Mouse (Mus musculus) midbrain, embryonic 14.5 days (tissue): ENCODE data around the gene Chd4. TPM values are rescaled to one million over a fixed set of nuclear protein-coding genes. Genes with fewer than 3 reads are reported as not detected.

ENCODE experiments used
- ATAC-seq: fragments of 200-750 bp; cut with Nextera tagmentation; 2 replicates; pipeline ENCODE4 v1.8.0; 2017; ENCODE audit warnings: moderate number of reproducible peaks, moderate library complexity; ENCODE audit not compliant: low FRiP score, low TSS enrichment
- DNase-seq: peaks from one replicate; pipeline ENCODE4 v3.0.0-alpha.2; 2015
- H3K27ac ChIP-seq: fragments of 300-500 bp; sonication (generic); replicated peaks from 2 replicates; pipeline ENCODE4 v1.5.1; 2014; ENCODE audit warnings: mild to moderate bottlenecking, low read depth, low read length, moderate library complexity
- H3K27me3 ChIP-seq: fragments of 300-500 bp; sonication (generic); 2 replicates; pipeline ENCODE4 v1.6.1; 2014; ENCODE audit warnings: low read length, control low read depth, mixed read lengths; ENCODE audit not compliant: control insufficient read depth, insufficient read depth
- H3K36me3 ChIP-seq: fragments of 300-500 bp; sonication (generic); 2 replicates; pipeline ENCODE4 v1.6.1; 2014; ENCODE audit warnings: low read length, control low read depth; ENCODE audit not compliant: control insufficient read depth, insufficient read depth
- H3K4me1 ChIP-seq: fragments of 300-500 bp; sonication (generic); 2 replicates; pipeline ENCODE4 v1.6.1; 2014; ENCODE audit warnings: mild to moderate bottlenecking, antibody characterized with exemption, low read length, control low read depth; ENCODE audit not compliant: control insufficient read depth, insufficient read depth
- H3K4me2 ChIP-seq: fragments of 300-500 bp; sonication (generic); 2 replicates; pipeline ENCODE4 v1.6.1; 2014; ENCODE audit warnings: mild to moderate bottlenecking, low read length, moderate library complexity
- H3K4me3 ChIP-seq: fragments of 300-500 bp; sonication (generic); replicated peaks from 2 replicates; pipeline ENCODE4 v1.5.1; 2014; ENCODE audit warnings: low read depth, low read length
- H3K9ac ChIP-seq: fragments of 300-500 bp; sonication (generic); replicated peaks from 2 replicates; pipeline ENCODE4 v1.6.1; 2014; ENCODE audit warnings: mild to moderate bottlenecking, low read length, moderate library complexity
- H3K9me3 ChIP-seq: fragments of 300-500 bp; sonication (generic); 2 replicates; pipeline ENCODE4 v1.6.1; 2016; ENCODE audit warnings: low read length, control low read depth, mixed read lengths; ENCODE audit not compliant: control insufficient read depth
- WGBS: fragments of 180-500 bp; shearing (Covaris S2); extraction: QIAGEN DNeasy Blood & Tissue Kit; methylation state at CpG from one replicate; pipeline ENCODE4 v1.1.7; 2014; 5-methylcytosine and 5-hydroxymethylcytosine counted together
- polyA plus RNA-seq: library from polyadenylated mRNA; unstranded; fragments of >200 nt; fragmentation: Nextera tagmentation; extraction: Ambion mirVana; gene quantifications from 2 replicates; pipeline ENCODE4 v1.2.1, GENCODE M21; 2014

The Chd4 gene
- polyA plus RNA-seq, 1 experiment from 2014 or later: 90.6 TPM

DNA sequence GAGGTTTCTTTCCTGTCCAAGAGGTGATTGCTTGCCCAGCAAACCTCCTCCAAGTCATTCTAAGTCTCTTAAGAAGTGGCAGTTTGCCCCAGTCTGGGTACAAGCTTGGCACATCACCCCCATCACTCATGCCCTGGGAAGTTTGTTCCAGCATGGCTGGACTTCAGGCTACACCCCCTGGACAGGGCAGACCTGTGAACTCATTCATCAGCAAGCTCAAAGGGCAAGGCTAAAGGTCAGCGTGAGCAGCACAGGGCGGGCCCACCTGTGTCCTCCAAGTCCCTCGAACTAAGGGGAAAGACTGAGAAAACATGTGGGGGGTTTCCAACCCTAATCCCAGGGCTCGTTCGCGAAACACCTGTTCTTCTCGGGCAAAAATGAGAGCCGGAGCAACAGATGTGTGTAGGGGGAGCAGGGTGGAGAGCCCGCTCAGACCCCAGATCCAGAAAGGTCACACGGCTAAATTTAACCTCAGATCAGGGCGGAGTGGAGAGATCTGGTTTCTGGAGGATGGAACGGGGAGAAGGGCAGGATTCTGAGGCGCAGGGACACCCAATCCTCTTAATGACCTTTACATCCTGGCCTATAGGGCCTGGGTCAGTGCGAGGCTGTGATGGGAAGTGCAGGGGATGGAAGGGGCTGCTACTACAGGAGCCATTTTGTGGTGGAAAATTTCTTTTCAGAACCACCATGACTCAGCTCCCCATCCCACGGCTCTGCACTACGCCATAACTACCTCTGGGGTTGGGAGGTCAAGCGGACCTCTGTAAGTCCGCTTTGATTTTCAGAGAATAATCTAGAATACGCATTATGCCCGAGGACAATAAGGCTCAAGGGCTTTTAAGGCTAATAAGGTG lies 68.2 kb downstream of the Chd4 start:
- ATAC-seq: no peak
- Histone ChIP-seq H3K27ac (peak overlapping the region; percentile 89), H3K9me3 (no peaks in the 10 kb centered on the region), H3K9ac (peak overlapping the region; percentile 91), H3K27me3 (no peaks in the 10 kb centered on the region), H3K36me3 (peaks cover 61% of the 10 kb centered on the region), H3K4me3 (peak overlapping the region; percentile 80), H3K4me2 (peak overlapping the region; percentile 79), H3K4me1 (peaks cover 27% of the 10 kb centered on the region)
- 4% methylated on average over 20 of the region's 20 CpGs for WGBS
- peak; percentile 57 for DNase-seq

DNA sequence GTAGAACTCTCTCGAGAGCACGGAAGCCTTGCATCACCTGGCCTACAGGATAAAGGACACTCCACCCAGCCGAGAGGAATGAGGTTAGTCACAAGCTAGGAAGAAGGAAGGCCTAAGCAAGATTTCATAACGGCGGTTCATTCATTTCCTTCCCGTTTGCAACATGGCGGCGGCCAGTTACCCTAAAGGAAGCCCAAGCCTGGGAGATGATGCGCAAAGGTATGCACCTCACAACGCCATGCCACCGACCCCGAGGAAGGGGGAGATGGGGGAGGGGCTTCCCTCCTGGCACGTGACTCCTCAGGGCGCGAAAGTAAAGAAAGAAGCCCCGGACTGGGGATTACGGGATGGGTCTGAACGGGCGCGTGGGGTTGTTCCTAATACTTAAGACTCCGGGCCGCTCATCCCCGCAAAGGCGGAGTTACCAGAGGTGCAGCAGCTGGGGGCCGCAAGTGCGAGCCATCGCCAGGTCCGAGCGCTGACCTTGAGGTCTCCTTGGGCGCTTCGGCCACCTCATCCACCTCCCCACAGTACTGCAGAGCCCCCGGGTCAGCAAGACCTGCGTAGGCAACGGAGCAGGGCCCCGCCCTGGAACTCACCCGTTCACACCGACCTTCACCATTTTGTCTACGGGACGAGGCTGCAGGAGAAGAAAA lies 69.0 kb downstream of the Chd4 start:
- under 1% methylated on average over 38 of the region's 39 CpGs for whole genome bisulfite sequencing
- Histone ChIP-seq H3K9me3 (no peaks in the 10 kb centered on the region), H3K4me1 (peaks cover 27% of the 10 kb centered on the region), H3K27me3 (no peaks in the 10 kb centered on the region), H3K36me3 (peaks cover 61% of the 10 kb centered on the region), H3K4me3 (peak overlapping the region; percentile 80), H3K27ac (peak overlapping the region; percentile 89), H3K9ac (peak overlapping the region; percentile 91), H3K4me2 (peak overlapping the region; percentile 79)
- DNase-seq (peak; percentile 87), ATAC-seq (peak; percentile 43)

DNA sequence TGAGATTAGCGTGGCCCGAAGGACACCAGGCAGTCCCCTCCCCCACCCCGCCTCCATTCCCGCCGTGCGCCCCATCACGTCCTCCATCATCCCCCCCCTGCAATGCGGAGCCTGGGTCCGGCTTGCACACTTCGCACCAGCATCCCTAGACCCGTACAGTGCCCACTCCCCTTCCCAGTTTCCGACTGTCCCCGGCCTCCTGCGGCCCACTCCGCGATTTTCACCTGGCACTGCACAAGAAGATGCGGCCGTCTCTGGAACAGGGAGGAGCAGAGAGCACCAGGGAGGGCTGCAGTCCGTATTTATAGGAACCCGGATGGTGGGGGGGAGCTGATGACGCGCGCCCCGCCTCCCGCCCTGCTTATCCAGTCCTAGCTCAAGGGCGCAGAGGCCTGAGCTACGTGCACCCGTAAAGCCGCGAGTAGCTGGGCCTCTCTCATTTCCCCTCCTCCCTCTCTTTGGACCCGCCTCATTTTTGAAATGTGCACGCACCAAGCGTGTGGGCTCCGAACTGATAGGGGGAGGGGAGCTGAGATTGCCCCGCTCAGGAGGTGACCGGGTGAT lies 69.6 kb downstream of the Chd4 start:
- Histone ChIP-seq H3K27ac (peak overlapping the region; percentile 89), H3K4me3 (peak overlapping the region; percentile 80), H3K36me3 (peaks cover 61% of the 10 kb centered on the region), H3K9ac (peak overlapping the region; percentile 91), H3K4me1 (peaks cover 27% of the 10 kb centered on the region), H3K27me3 (no peaks in the 10 kb centered on the region), H3K4me2 (peak overlapping the region; percentile 79), H3K9me3 (no peaks in the 10 kb centered on the region)
- peak; percentile 91 for ATAC-seq
- peak; percentile 97 for DNase-seq
- under 1% methylated on average over 36 of the region's 36 CpGs for WGBS

- ATAC-seq: no peak
- H3K9me3 ChIP-seq: no peaks in the 10 kb centered on the region
- peaks cover 61% of the 10 kb centered on the region for H3K36me3 ChIP-seq
- H3K4me3 ChIP-seq: peak within 1 kb of the TSS; percentile 80
- H3K9ac ChIP-seq: peak within 1 kb of the TSS; percentile 91
- peak; percentile 69 for DNase-seq
- no peaks in the 10 kb centered on the region for H3K27me3 ChIP-seq
- WGBS: 1% methylated on average over 18 of the region's 18 CpGs
- H3K4me1 ChIP-seq: peaks cover 27% of the 10 kb centered on the region
- peak within 1 kb of the TSS; percentile 79 for H3K4me2 ChIP-seq
- H3K27ac ChIP-seq: peak within 1 kb of the TSS; percentile 89
These were observed 70.4 kb downstream of the Chd4 start, which contains the start of gene Gapdh for GRCm38 (mm10) chr6:125166051-125166751. Gene Gapdh, minus strand, starts transcription at chr6:125166467.

GRCm38 (mm10) chr6:125166861-125167650 lies 71.3 kb downstream of the Chd4 start:
- no peak for ATAC-seq
- H3K4me3 ChIP-seq: peak overlapping the region; percentile 80; the same call in 1 of the 2 replicates
- 15% methylated on average over 10 of the region's 10 CpGs for WGBS
- peak overlapping the region; percentile 79 for H3K4me2 ChIP-seq
- H3K36me3 ChIP-seq: peaks cover 64% of the 10 kb centered on the region
- H3K9ac ChIP-seq: no peak overlapping the region; the same call in 1 of the 2 replicates
- H3K9me3 ChIP-seq: no peaks in the 10 kb centered on the region
- peaks cover 27% of the 10 kb centered on the region for H3K4me1 ChIP-seq
- peak overlapping the region; percentile 89 for H3K27ac ChIP-seq
- DNase-seq: peak; percentile 59
- no peaks in the 10 kb centered on the region for H3K27me3 ChIP-seq

- Histone ChIP-seq H3K4me1 (peaks cover 27% of the 10 kb centered on the region), H3K9ac (no peak overlapping the region), H3K4me2 (no peak overlapping the region), H3K36me3 (peaks cover 67% of the 10 kb centered on the region), H3K4me3 (no peak overlapping the region), H3K27me3 (no peaks in the 10 kb centered on the region), H3K9me3 (no peaks in the 10 kb centered on the region), H3K27ac (no peak overlapping the region)
- DNase-seq (no peak), ATAC-seq (no peak)
- WGBS: 91% methylated on average over 14 of the region's 14 CpGs
These were observed 72.3 kb downstream of the Chd4 start for GRCm38 (mm10) chr6:125168086-125168485.

DNA sequence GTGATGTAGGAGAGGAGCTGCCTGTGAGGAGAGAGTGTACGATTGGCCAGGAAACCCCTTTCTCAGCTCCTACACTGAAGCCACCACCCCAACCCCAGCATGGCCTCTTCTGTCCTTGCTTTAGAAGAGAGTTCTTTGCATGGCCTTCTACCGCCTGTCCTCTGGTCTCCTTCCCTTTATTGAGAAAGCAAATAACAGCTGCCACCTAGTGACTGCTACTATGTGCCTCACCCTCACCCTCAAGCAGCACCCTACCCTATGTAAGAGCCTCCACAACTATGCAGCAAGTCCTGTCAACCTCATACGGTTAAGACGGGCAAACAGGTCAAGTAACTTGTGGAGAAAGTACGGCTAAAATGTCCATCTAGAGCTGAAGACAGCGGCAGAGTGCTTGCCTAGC lies 74.4 kb downstream of the Chd4 start:
- ATAC-seq (no peak), DNase-seq (no peak)
- Histone ChIP-seq H3K4me3 (no peak overlapping the region), H3K27me3 (no peaks in the 10 kb centered on the region), H3K4me2 (no peak overlapping the region), H3K27ac (no peak overlapping the region), H3K36me3 (peaks cover 79% of the 10 kb centered on the region), H3K9ac (0 out of 2 replicates have a peak overlapping the region, but pooled peaks have one; percentile 3), H3K4me1 (peaks cover 18% of the 10 kb centered on the region), H3K9me3 (no peaks in the 10 kb centered on the region)
- WGBS: 86% methylated on average over 6 of the region's 6 CpGs
